Mouse (Mus musculus) left cerebral cortex, postnatal 4 days (tissue): ENCODE data around the gene Notch2. TPM values are rescaled to one million over a fixed set of nuclear protein-coding genes. Genes with fewer than 3 reads are reported as not detected.

Experiments
- DNase-seq: peaks from one replicate; pipeline ENCODE4 v3.0.0-alpha.2; 2022
- intact Hi-C: fragments of 180-260 bp; cut with DNase I; formaldehyde crosslinking; loops from one replicate; pipeline ENCODE4 v1.15.1; 2025
- total RNA-seq, 2 experiments: library from RNA; stranded (reverse); gene quantifications; 2 replicates each; pipeline ENCODE4 v1.2.3; 2021

The Notch2 gene
- total RNA-seq, 2 experiments from 2014 or later = 22.4 to 24.4 TPM

GRCm38 (mm10) chr3:98027371-98027774, 14.0 kb downstream of the Notch2 start:
- intact Hi-C loops = loop anchor here (10.0 kb wide), 1 partner anchor 197 kb away; the partner anchor contains the start of gene Reg4
- DNase-seq = no peak

DNA sequence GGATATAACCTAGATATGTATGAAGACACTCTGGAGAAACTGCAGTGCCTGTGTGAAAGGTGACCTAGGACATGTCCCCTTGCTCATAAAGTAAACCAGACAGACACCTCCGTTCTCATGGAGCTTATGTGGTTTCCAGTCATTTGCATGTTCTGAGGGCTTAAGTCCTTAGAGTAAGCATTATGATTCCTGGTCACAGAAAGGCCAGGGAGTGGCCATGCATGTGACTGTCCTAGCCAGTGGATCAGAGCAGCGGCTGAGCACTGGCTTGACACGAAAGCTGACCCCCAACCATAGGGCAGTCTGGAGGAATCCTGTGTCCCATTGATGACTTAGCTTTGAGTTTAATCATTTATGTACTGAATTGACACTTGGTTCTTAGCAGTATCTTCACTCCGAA, 14.7 kb downstream of the Notch2 start:
- no peak for DNase-seq
- intact Hi-C loops = loop anchor here (10.0 kb wide), 1 partner anchor 197 kb away; the partner anchor contains the start of gene Reg4

DNA sequence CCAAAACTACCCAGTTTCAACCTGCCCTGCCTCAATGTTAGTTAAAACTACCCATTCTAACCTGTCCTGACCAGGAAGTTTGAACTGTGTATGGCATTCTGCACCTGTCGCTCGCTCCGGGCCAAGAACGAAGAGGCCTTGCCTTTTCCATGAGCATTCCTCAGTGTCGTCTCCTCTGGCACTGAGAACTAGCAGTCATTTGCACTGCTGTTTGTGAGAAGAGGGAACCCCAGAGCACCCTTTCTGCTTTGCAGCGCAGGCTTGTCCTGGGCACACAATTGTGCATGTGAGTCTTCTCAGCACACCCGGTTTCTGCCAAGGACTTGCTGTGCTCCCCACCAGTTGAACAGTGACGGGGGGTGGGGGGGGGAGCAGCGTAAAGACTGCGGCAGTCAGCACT, 15.6 kb downstream of the Notch2 start:
- no peak for DNase-seq
- intact Hi-C loops = loop anchor here (10.0 kb wide), 1 partner anchor 196 kb away; the partner anchor contains the start of gene Reg4

DNA sequence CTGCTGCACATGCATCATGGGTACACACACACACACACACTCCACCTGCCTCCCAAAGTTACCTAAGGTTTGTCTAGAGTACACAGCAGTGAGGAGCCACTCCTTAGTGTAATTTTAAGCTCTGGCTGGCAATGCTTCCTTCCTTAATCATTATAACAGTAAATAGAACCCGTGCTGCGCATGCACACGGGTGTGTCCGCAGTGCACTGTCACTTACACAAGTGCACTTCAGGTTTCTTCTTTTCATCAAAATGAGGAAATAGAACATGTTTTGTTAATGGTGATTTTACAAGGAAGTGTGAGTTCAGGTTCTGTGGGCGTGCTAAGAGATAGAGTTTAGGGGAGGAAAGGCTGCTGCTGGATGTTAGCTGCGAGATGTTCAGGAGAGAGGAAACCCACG, 17.8 kb downstream of the Notch2 start:
- intact Hi-C loops = no loop called here
- no peak for DNase-seq

DNA sequence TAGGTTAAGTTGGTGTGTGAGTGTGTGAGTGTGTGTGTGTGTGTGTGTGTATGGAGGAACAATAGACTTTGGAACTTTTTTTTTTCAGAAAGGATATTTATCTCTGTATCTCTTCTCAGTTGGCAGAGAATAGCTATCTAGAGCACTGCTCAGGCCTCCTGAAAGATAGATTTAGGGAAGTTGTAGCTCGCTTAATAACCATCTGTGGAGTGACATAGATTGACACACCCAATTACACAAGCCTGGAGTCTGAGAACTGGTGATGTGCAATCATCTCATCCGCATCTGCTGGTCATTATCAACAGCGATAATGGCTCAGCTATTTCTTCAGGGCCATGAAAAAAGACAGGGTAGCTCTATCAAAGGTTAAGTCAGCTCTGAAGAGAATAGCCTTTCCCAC, 18.9 kb downstream of the Notch2 start:
- DNase-seq = no peak
- intact Hi-C loops = no loop called here

DNA sequence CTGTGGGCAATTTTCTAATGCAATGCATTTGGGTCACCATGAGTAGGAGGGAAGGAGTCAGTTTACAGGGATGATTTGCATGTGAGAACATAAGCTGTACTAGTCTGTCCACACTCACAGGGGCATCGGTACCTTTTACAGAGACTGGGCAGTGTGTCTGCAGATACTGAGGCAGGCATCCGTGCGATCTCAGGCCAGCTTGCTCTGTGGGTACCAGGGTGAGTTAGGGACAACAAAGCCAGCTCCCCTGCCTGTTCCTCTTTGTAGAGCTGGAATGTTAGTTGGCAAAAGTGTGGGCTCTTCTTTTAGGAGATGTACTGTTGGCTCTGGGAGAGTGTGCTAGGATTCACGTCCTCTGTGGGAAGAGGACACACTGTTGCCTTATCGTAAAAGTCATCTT, 19.6 kb downstream of the Notch2 start:
- intact Hi-C loops = no loop called here
- no peak for DNase-seq

GRCm38 (mm10) chr3:98034622-98035593, 21.6 kb downstream of the Notch2 start:
- DNase-seq = no peak
- intact Hi-C loops = no loop called here

DNA sequence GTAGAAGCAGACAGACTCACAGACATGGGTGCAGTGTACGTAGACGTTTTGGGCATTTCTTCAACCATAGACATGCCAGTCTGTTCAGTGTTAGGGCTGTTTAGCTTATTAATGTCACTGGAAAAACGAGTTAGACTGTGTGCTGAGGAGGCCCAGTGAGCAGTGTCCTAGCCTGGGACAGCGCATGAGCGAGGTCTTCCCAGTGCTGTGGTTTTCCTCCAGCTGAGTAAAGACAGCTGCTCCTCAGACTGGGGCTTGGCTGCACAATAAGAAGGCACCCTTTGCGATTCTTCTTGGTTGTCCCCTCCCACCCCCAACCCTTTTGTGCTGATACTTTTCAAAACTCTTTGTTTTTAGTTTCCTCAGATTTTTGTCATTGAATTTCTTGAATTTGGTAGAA, 22.8 kb downstream of the Notch2 start:
- DNase-seq = no peak
- intact Hi-C loops = no loop called here

DNA sequence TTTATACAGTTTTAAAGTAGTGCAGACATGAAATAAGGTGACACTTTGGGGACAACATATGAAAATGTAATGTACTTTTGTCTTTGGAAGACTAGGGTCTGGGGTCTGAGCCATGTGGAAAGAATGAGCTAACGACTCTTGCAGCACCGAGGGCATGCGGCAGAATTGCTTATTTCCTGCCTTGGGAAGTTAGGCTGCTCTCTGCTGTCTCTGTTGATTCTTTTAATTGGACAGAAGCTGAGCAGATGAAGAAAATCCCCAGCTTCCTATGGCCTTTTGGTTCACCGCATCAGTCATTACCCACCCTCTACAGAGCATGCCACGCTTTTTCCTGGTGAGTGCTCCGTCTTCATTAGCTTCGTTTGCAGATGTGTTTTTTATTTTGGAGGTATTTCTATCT, 23.8 kb downstream of the Notch2 start:
- intact Hi-C loops = no loop called here
- no peak for DNase-seq

- intact Hi-C loops = no loop called here
- DNase-seq = no peak
These were observed 25.3 kb downstream of the Notch2 start for GRCm38 (mm10) chr3:98038658-98039057.

DNA sequence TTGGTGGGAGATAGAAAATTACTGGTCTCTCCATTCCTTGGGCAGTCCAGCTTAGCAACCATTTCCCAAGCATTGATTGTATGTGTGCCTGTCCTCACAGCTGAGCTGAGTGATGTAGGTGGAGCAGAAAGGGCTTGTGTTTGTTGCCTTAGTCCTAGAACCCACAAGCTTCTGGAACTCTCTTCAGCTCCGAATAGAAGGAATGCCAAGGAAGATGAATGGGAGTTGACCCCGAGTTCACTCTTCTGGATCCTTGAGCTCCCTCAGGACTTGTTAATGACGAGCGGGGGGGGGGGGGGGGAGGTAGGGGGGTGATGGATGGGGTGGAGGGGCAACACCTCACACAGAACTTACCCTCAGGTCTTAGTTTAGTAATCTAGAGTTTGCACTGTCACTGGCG, 25.9 kb downstream of the Notch2 start:
- intact Hi-C loops = no loop called here
- DNase-seq = no peak

DNA sequence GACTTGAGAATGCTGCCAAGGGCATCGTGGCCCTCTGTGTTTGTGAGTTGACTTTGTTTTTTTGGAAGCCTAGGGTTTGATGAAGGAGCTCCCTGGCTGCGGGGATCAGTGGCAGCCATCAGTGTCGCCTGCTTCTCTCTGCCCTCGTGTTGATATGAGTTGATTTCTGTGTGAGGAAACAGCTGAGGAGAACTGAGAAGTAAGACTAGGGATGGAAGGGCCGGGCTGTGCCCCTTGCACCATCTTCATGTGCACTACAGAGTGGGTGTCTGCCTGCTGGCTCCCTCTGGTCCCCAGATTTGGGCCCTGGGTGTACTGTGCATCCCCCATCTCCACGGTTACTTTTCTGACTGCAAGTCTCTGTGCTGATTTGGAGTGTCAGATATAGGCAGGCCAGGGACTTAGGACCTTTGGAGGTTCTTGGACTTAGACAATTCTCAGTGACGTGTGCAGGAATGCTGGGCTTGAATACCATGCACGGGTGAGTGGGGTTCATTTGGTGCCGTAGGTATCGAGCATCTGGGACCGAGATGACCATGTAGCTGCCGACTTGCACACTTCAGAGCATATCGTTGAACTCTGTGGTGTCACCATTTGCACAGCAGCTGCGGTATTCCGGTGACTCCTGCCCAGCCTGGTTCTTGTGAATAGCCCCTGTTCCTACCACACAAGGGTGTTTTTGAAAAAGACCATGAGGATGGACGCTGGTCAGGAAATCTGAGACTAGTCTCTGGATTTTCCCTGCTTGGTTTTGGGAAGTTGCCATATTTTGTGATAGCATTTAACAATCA, 26.5 kb downstream of the Notch2 start:
- intact Hi-C loops = no loop called here

DNA sequence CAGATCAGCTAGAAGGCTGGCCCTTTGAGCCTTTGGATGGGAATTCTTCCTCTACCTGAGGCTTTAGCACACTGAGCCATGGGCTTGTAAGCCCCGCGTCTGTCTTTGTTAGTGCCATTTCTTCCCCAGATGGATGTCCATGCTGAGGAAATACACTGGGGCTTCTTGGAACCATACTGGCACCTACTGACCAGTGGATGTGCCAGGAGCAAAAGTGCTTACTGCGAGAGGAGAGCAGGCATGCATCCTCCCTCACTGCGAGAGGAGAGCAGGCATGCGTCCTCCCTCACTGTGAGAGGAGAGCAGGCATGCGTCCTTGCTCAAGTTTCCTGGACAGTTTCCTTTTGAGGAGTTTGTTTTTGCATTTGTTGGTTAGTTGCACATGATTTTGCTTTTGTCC, 27.5 kb downstream of the Notch2 start:
- intact Hi-C loops = no loop called here
- no peak for DNase-seq

More for the DNA sequence above, 26.5 kb downstream of the Notch2 start:
- no peak for DNase-seq

DNA sequence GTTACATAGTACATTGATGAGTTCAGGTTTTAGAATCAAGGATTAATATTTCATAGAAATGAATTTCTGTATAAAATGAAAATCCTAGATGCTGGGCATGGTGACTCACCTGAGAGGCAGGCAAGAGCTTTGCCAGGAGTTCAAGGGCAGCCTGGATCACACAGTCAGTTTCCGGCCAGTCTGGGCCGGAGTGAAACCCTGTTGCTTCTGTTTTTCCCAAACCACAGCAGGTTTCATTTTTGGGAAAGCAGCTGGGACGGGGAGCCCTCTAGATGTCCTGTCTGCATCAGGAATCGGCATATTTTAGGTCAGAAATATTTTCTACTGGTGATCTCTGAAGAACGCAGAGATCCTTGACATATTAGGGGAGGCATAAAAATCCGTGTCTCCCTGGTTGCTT, 29.0 kb downstream of the Notch2 start:
- DNase-seq = no peak
- intact Hi-C loops = no loop called here

DNA sequence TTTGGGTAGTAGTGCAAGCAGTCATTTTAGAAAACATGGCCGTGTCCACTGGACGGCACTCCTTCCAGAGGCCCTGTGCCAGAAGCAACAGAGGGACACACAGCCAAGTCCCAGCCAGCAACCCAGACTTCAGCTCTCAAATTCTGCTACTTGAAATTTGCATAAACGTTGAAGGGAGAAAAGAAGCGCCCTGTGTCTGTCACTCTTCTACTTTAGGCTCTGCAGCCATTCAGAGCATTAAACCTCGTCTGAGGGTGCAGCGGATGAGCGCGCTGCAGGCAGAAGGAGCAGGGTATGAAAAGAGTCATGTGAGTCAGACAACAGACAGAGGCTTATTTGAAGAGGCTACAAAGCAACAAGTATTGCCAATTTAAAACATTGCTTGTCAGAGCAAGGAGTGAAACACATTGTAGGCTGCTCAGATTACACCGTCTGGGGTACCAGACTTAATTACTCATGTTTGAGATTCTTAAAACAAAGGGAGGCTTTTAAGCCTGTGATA, 29.7 kb downstream of the Notch2 start:
- peak; percentile 67 for DNase-seq
- intact Hi-C loops = no loop called here

DNA sequence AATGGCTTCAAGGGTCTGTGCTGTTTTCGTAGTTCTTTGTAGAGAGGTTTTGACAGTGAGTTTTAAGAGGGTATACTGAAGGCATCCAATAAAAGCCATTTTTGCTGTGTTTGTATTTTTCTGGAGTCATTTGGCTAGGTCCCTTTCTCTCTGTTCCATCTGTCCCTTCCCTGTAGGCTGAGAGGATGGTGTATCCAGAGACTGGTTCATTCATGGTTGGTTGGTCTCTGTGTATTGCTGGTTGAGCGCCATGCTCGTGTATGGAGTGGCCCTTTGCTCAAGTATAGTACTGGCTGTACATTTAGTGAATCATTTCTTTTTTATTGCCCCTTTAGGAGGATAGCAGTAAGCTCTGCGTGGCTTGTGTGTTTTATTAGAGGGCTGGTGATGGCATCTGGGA, 30.3 kb downstream of the Notch2 start:
- no peak for DNase-seq
- intact Hi-C loops = no loop called here

DNA sequence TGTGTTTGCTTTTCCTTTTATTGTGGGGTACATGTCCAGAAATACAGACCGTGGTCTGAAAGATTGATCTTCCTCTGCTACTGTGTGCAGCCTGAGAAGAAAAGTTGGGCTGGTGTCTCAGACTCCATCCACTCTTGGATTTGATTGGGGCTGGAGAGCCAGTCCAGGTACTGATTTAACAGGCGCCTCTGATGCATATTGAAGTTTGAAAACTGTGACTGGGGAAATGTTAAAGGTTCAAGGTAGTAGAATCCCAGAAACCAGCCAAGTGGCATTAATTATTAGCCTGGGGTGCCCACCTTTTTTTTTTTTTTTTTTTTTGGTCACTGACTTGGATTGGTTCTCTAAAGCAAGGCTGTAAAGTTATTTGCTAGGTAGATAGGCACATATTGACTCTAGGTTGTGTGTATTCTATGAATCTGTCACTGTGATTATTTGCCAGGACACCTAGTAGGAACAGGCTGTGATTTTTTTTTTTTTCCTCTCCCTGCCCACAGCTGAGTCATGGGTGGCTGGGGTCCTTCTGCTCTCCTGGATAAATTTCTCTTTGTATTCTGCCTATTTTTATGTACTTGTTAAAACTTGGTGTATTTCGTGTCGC, 31.5 kb downstream of the Notch2 start:
- intact Hi-C loops = no loop called here
- no peak for DNase-seq

- intact Hi-C loops = no loop called here
- DNase-seq = no peak
These were observed 32.3 kb downstream of the Notch2 start for GRCm38 (mm10) chr3:98045465-98046148.

DNA sequence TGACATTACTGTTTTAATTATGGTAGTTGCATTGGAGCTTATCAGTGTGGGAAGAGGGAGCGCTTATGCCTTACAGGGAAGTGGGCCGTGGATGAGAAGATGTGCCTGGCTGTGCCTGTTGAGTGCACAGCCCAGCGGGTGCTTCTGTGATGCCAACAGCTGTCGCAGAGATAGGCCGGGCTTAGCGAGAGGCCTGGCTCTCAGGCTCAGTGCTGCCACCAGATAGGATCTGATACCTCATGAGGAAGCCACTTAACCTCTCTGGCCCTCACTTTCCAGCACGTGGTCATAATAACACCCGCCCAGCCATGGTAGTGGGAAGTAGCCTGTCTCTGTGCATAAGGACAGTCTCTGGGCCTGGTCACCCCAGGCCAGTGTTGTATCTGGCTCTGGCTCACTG, 33.0 kb downstream of the Notch2 start:
- intact Hi-C loops = no loop called here
- DNase-seq = peak; percentile 67

DNA sequence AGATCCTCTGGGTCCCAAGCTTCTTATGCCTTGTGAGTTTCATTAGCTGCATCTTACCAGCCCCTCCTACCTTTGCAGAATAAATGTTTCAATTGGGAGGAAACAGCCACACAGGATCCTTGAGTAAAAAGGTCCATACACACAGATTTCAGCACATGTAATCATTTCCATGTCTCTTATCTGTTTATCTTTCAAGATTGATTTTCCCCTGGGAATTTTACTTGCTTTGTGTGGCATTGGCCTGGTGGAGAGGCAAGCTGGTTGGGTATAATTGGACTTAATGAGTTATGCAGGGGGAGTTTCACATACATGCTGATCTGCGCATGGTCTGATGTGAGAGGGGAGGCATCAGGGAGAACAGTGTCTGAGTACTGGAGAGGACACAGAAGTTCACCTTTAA, 36.3 kb downstream of the Notch2 start:
- DNase-seq = no peak
- intact Hi-C loops = no loop called here
